Mouse (Mus musculus) adrenal gland, postnatal 4 days (tissue): ENCODE data around the gene Asic2. TPM values are rescaled to one million over a fixed set of nuclear protein-coding genes. Genes with fewer than 3 reads are reported as not detected.

Source experiments
- DNase-seq, 2 experiments: peaks; one replicate each; pipeline ENCODE4 v3.0.0; 2021 to 2022; ENCODE audit warnings: low spot score in 2 of 2, mixed read lengths in 2 of 2
- total RNA-seq, 2 experiments: library from RNA; stranded (reverse); gene quantifications; 2 replicates each; pipeline ENCODE4 v1.2.3; 2021

Asic2 gene
- total RNA-seq, 2 experiments from 2014 or later: 4.4 to 6.0 TPM

DNA sequence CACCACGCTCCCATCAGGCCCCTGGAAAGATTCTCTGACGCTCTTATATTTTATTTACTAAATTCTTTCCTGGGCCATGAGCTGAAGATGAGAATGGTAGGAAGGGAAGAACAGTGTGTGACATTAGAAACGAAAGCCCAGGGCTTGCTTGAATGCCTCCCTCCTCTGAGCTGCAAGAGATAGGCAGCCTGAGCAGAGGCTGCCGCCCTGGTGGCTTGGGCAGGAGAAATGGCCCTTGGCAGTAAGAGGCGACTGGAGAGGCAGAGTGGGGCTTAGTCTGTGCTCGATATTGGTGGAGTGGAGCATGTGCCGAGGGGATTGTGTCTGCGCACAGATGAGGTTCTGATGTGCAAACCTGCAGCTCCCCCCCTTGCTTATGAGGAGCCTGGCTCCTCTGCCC, 1014.1 kb downstream of the Asic2 start:
- no peak for DNase-seq

DNA sequence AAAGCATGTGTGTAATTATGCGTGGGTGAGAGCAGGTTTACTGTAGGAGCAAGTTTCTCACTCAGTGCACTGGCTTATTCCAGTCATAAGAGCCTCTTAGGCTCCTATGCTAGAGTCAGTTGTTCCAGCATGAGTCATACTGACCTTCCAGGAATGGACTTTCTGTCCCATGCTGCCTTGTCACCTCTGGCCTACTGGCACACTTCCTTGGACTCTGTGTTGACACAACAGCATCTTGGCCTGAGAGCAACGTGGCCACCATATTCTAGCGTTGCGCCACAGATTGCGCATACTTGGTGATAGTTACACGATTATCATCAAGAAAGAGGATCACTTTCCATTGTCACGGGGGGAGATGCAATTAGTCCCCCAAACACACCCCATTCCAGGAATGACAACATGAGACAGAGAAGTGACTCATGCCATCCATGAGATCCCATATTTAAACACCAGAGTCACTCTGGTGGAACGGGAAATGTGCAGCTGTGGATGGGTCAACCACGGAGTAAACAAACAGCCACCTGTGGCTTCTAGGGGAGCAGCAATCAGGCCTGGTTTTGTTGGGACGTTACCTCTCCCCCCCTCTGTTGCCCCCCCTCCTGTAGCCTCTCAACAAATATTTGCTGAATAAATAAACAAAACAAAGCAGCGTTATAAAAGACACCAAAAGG, 1019.1 kb downstream of the Asic2 start:
- no peak for DNase-seq

DNA sequence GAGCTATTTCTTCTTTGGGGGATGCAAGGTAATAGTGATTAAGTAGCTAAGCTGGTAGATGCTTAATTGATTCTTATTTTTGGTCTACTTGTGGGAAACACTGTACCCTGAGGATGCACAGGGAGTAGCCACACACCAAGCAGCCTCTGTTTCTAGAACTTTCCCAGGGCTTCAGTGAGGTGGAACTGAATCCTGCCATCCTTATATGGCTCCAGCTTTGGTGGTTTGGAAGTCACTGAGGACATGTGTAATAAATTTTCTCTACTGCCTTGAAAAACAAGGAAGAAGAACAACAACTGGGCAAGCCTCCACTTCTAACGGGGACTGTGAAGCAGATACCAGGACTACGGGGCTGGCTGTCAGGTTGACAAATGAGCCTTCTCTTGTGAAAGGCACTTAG, 1020.2 kb downstream of the Asic2 start:
- no peak for DNase-seq

DNA sequence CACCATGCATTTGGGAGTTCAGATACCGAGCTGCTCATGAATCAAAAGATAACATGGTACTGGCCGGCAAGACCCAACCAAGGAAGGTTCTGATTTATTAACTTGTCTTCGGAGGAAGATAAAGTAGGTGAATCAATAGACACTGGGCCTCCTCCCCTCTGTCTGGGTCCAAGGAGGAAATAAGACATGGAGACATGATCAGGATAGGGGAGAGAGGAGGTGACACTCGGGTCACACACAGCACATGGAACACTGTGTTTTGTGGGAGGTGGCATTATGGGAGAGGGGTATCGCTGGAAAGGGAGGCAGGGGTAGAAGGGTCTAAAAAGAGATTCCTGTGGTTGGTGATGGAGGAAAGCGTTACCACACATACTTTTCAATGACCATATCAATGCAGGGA, 1022.1 kb downstream of the Asic2 start:
- DNase-seq: no peak

DNA sequence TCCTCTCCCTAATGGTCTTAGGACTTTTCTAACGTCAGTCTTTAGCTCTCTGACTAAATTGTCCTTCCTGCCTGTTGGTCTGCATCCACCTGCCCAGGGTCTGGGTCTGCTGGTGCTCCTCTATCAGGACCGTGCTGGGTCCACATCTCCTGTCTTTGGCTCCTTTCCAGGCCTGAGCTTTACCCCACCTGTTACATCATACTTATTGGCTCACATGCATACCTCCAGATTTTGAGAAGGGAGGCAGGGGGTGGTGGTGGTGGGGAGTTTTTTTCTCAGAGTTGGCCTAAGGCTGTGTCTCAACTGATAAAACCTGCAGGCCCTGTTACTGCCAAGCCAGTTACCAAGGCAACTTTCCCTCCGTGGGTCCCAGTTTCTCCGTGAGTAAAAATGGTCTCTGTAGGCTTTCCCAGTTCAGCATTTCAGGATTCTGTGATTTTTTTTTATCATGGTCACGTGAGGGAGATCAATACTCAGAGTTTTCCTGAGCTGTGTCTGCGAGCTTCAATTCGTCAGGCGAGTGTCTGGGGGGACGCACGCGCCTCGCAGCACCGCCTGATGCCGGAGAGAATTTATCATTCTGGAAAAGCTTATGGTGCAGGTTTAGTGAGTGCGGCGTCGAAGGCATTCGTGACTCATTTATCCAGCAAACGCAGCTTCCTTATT, 1044.8 kb downstream of the Asic2 start:
- no peak for DNase-seq

DNA sequence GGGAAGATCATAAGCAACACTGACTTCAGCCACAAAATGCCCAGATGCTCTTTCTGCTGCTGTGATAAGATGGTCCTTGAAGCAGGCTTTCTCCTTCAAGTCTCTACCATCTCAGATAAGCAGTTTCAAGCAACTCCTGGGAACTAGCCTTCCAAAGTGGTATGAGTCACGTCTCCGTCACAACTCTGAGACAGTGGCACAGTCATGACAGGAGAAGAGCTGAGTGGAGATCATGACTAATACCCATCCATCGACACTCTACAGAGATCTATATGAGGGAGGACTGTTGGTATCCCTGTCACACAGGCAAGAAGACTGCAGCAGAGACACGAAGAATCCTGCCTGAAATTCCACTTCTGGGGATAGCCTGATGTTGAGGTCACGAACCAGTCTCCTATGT, 1049.9 kb downstream of the Asic2 start:
- no peak for DNase-seq

DNA sequence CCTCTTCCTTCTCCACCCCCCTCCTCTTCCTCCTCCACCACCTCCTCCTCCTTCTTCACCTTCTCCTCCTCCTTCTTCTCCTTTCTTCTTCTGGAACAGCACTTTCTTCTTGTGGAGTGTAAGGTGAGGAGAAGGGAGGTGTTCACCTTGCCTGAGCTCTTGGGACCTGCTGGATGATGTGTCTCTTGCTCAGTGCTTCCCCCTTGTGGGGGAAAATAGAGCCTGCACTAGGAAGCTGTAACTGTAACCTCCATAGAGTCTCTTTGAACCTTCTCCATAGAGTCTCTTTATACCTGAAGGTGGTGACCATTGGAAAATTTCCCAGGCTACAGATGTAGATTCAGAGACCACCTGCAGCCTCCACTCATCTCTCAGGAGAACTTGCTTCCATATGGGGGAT, 1050.6 kb downstream of the Asic2 start:
- no peak for DNase-seq

DNA sequence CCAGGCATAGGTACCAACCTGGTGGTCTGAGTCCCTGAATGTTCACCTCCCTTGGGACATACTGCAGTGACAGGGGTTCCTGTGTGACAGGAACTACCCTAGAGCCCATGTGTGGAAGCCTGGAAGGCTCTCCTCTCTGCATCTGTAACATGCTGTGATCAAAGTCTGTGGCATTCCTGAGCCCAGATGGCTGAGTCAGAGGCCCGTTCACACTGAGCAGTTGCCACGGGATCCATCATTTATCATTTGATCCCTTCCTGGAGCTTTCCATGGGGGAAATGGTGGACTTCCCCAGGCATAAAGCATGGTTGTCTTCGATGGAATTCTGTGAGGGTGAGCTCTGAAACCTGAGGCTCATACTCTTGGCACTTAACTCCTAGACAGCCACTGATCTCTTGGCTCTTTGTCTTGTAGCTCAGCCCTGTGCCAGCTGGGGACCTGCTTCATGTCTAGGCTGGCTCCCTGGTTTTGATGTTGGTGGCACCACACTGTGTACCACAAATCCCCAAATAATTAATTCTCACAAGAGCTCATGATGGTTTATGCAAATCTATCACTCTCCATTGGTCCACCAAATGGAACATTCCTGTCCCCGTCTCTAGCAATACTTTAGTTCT, 1054.7 kb downstream of the Asic2 start:
- no peak for DNase-seq

DNA sequence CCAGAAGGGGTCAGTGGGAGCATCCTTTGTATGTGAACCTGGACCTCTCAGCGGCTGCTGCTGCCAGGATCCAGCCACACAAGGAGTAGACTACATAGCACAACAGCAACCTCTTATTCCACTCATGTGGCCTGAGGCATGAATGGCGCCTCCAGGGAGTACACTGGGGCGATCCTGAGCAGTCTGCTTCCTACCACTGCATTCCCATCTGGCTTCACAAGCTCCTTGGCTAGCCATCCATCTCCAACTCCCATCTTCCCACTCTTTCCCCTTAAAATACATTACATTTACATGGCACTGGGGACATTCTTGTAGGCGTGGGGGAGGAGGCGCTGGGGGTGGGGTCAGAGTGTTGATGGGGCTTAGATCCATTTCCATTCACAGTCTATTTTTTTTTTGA, 1055.5 kb downstream of the Asic2 start:
- no peak for DNase-seq

DNA sequence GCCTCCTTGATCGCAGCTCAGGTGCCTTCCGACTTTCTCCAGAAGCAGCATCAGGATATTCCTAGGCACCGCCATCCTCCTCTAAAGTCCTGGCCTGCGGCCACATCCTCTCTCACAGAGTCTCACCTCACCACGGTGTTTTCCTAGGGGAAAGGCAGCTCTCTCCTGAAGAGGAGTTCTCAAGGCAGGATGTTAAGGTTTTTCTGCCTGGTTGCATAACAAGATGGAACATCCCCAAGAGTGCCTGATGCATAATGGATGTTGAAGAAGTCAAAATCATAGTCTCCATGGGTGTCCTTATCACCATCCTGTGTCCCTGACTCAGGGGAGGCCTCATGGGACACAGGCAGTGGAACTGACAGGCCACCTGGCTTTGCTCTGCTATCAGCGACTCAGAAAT, 1060.4 kb downstream of the Asic2 start:
- no peak for DNase-seq

DNA sequence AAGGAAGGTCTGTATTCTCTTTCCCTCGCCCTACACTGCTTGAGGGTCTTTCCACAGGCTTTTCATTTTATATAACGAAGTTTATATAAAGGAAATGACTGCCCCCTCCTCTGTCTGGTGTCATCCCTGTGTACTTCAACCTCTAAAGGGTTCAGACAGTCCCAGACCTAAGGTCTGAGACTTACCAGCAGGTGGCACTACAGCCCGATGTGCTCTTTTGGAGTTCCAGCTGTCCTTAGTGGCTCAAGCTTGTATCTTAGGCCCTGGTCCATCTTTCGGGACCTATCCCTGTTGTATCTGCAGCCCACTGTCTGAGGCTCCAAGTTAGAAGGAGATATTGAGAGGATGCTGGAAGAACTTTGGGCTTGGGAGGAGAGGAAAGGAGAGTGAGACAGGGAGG, 1061.8 kb downstream of the Asic2 start:
- peak; percentile 45 to 49 for DNase-seq

DNA sequence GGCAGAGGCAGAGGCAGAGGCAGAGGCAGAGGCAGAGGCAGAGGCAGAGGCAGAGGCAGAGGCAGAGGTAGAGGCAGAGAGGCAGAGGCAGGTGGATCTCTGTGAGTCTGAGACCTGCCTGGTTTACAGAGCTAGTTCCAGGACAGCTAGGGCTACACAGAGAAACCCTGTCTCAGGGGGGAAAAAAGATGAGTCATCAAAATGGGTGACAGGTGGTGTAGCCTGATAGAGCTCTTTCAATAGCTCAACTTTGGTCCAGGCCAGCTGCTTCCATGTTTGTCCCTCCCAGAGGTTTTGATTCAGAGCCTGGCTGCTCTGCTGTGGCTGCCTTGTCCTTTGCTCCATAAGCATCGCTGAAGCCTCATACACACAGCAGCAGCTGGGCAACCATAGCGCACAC, 1063.7 kb downstream of the Asic2 start:
- DNase-seq: no peak

DNA sequence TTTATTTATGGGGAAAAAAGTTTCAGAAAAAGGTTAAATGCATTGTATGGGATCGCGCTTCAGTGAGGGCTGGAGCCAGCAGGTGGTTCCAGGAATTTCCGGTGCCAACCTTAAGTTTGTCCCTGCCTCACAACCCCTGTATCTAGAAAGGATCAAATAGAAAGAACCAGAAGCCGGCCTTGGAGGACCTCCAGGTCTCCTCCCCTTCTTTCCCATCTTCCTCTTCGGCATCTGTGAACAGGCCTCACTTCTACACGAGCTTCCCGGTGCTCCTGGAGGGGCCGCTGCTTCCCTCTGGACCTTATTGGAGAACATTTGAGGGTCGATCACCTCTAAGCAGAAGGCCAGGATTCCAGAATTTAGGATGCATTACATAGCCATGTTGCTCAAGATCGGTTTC, 1064.8 kb downstream of the Asic2 start:
- no peak for DNase-seq

DNA sequence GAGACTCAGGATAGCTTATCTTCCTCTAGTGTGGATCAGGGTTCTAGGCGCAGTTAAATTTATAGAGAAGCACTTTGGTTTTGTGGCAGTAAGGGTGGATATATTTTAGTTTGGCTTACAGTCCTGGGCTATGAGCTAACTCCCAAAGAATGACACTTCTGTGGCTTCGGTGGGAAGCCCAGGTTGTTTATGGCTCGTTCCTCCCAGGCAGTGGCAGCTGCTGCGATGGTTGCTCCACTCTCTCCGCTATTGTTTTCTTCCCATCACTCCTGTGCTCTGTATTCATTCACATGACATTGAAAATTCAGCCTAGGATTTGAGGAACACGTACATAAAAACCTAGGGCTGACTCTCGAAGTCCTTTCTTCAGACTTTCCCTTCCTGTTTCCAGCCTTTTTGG, 1065.6 kb downstream of the Asic2 start:
- DNase-seq: no peak

DNA sequence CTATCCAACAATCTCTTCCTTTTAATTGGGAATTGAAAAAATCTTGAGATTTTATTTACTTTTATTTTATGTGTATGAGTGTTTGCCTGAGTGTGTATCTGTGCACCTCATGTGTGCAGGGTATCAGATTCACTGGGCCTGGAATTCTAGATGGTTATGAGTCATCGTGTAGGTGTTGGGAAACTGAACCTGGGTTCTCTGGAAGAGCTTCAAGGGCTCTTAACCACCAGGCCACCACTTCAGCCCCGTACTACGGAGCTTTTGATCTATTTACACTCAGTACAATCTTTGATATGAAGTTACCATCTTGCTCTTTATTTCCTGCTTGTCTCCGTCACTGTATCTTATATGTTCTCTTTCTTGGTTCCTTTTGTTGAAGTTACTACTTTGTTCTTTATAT, 1067.7 kb downstream of the Asic2 start:
- no peak for DNase-seq

DNA sequence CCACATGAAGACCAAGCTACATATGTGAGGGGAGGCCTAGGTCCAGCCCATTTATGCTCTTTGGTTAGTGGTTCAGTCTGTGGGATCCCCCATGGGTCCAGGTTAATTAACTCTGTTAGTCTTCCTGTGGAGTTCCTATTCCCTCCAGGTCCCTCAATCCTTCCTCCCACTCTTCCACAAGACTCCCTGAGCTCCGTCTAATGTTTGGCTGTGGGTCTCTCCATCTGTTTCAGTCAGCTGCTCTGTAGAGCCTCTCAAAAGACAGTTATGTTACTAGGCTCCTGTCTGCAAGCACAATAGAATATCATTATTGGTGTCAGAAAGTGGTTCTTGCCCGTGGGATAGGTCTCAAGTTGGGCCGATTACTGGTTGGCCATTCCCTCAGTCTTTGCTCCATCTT, 1072.4 kb downstream of the Asic2 start:
- DNase-seq: no peak

DNA sequence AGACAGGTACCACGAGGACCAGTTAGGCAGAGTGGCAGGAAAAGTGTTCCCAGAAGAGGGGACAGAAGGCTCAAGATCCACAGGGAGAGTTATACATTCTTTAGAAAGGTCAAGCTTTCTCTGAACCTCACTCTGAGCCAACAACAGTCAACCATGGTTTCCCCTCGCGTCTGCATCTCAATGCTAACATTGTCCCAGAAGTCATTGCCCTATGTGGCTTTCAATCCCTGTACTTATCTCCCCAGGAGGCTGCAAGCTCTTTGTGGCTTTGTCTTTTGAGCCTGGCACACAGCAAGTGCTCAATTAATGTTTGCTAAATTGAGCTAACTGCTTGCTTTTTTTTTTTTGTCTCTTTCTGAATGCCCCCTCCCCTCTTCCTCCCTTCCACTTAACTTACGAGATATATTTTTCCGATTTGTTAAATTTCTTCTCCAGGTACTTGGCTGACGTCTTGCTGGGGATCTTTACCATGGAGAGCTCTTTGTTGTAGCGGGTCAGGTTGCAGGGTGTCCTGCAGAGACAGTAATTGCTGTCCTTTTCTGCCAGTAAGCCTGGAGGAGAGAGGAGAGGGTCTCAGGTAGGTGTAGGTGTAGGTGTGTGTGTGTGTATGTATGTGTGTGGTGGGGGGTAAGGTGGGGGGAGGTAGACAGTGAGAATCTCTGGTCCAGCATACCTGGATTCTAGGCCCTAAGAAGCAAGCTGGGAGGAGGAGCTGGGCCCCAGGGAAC, 1078.8 kb downstream of the Asic2 start:
- DNase-seq: no peak

DNA sequence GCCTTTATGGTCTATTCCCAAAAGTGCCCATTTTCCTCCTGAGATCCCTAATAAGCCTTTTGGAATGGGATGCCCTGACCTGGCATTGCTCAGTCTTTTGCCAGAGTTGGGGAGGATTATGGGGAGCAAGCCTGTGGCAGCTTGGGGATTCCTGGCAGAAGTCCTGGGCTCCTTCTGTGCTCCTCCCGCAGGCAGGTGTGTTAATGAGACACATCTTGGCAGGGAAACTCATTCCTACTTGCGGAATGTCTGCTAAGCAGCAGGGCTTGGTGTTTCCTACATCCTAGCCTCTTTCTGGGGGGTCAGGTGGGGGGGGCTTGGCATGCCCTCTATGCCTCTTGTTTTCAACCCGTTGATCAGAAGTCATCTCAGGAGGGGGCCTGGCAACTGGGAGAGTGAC, 1081.2 kb downstream of the Asic2 start:
- DNase-seq: no peak

DNA sequence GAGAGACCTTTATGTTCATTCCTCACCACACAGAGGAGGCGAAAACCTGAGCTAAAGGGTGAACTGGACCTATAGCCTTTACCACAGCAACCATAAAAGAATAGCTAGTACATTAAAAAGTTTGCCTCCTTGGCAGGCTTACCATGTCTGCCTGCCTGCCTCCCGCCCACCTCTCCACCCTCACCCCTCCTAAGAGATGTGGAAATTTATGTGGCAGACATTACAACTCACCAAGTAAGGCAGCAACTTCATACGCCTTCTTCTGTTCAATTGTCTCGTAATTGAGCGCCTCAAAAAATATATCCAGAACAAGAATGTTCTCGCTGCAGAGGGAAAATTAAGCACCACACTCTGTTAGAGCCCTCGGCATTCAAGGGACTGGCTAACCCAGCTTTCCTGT, 1081.9 kb downstream of the Asic2 start:
- no peak for DNase-seq

DNA sequence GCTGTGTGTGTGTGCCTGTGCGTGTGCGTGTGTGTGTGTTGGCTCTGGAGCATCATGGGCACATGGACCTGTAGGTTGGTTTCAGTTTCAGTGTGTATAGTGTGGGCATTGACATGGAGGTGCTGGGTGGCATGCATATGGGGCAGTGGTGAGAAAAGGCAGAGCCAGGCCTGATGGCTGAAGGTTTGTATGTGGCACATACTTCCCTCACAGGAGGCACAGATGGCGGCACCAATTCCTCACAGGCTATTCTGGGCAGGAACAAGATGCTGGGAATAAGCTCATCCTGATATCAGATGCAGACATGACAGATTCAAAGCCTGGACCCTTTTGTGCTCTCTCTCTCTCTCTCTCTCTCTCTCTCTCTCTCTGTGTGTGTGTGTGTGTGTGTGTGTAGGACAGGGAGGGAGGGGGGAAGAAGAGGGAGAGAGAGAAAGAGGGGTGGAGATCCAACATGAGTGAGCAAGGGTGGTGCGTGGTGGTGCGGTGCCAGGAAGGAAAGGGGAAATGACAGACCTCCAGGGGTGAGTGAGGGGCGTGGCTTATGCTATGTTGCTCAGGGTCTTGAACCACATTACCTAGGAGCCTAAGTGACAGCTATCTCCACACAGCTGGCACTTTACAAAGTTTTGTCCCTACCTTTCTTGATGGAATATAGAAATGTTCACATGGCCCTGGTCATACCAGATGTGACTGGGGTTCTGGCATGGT, 1083.6 kb downstream of the Asic2 start:
- DNase-seq: no peak

DNA sequence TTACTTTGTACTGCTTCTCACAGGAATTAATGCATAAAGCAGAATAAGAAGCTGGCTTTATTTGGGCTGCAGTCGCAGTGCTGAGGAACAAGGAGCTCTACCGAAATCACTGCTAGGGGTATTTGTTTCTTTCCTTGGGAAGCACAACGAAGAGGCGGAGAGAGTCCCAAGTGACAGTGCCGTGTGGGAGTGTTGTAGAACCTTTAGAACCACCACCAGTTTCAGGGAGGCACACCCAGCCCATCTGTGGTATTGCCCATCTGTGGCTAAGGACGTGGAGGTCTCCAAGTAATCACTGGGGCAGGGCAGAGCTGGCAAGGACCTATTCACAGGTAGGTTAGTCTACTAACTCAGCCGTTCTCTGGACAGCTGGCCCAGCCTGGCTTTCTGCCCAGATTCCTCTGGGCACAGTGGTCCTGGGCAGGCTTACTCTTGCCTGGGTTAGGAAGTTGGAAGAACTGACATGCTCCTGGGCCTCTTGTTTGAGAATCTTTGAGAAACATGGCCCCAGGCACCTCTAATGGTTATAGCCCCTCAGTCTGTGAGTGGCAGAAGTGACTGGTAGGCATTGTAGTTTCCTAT, 1085.9 kb downstream of the Asic2 start:
- no peak for DNase-seq
